Mouse (Mus musculus) thymus, adult 2 months (tissue): ENCODE measurements around the gene Arntl2. TPM values are rescaled to one million over a fixed set of nuclear protein-coding genes. Genes with fewer than 3 reads are reported as not detected.

Source experiments
- DNase-seq: peaks from one replicate; pipeline ENCODE4 v3.0.0; 2021
- H3K27ac ChIP-seq: fragments of 200-500 bp; 2 replicates; pipeline ENCODE4 v1.5.1; 2012; ENCODE audit warnings: low read length, control low read depth; ENCODE audit not compliant: control insufficient read depth, insufficient read depth
- H3K27me3 ChIP-seq: fragments of 200-500 bp; 2 replicates; pipeline ENCODE4 v1.6.1; 2012; ENCODE audit warnings: mild to moderate bottlenecking, low read length, moderate library complexity, mixed read lengths; ENCODE audit not compliant: control insufficient read depth, insufficient read depth
- H3K36me3 ChIP-seq: fragments of 200-500 bp; 2 replicates; pipeline ENCODE4 v1.6.1; 2012; ENCODE audit warnings: mild to moderate bottlenecking, low read length, moderate library complexity; ENCODE audit not compliant: control insufficient read depth, insufficient read depth
- H3K4me1 ChIP-seq: fragments of 200-500 bp; replicated peaks from 2 replicates; pipeline ENCODE4 v1.6.1; 2012; ENCODE audit warnings: low read length; ENCODE audit not compliant: control insufficient read depth, insufficient read depth
- H3K4me3 ChIP-seq: fragments of 200-500 bp; 2 replicates; pipeline ENCODE4 v1.5.1; 2012; ENCODE audit warnings: mild to moderate bottlenecking, low read length, control low read depth, moderate library complexity; ENCODE audit not compliant: control insufficient read depth, insufficient read depth
- CTCF ChIP-seq: fragments of 200-500 bp; IDR thresholded peaks from 2 replicates; pipeline ENCODE4 v1.5.1; 2012; ENCODE audit warnings: mild to moderate bottlenecking, control low read depth, low read length, moderate library complexity, borderline replicate concordance; ENCODE audit not compliant: control insufficient read depth, poor library complexity, insufficient read depth; ENCODE audit errors: extremely low read depth
- POLR2A ChIP-seq: fragments of 200-500 bp; IDR thresholded peaks from 2 replicates; pipeline ENCODE4 v1.6.1; 2012; ENCODE audit warnings: mild to moderate bottlenecking, low read length, control low read depth, moderate library complexity; ENCODE audit not compliant: control insufficient read depth, poor library complexity, insufficient read depth; ENCODE audit errors: extremely low read depth
- WGBS: fragments of 180-500 bp; shearing (Covaris S2); methylation state at CpG from one replicate; pipeline ENCODE4 v1.1.7; 2018; 5-methylcytosine and 5-hydroxymethylcytosine counted together
- polyA plus RNA-seq: library from polyadenylated mRNA; depleted of rRNA; stranded (reverse); fragments of >200 nt; gene quantifications from 2 replicates; pipeline ENCODE4 v1.2.3, GENCODE M21; 2012

The Arntl2 gene
- polyA plus RNA-seq, 1 experiment = 5.2 TPM

GRCm38 (mm10) chr6:146833485-146834314 is 37.8 kb downstream of the Arntl2 start:
- no peak overlapping the region for H3K4me3 ChIP-seq
- no peaks in the 10 kb centered on the region for H3K27me3 ChIP-seq
- no peaks in the 10 kb centered on the region for H3K36me3 ChIP-seq
- no peak for TF ChIP-seq CTCF
- no peak for TF ChIP-seq POLR2A
- WGBS = 78% methylated on average over 6 of the region's 6 CpGs
- no peak overlapping the region for H3K27ac ChIP-seq
- H3K4me1 ChIP-seq = no peaks in the 10 kb centered on the region
- DNase-seq = peak; percentile 15

- H3K27me3 ChIP-seq = no peaks in the 10 kb centered on the region
- TF ChIP-seq CTCF (no peak), POLR2A (no peak)
- no peak overlapping the region for H3K4me3 ChIP-seq
- no peaks in the 10 kb centered on the region for H3K4me1 ChIP-seq
- no peak overlapping the region for H3K27ac ChIP-seq
- WGBS = 64% methylated on average over 3 of the region's 3 CpGs
- no peak for DNase-seq
- H3K36me3 ChIP-seq = no peaks in the 10 kb centered on the region
Measured at GRCm38 (mm10) chr6:146834342-146834741, 38.5 kb downstream of the Arntl2 start.

GRCm38 (mm10) chr6:146835784-146836183 is 39.9 kb downstream of the Arntl2 start:
- no peak overlapping the region for H3K4me3 ChIP-seq
- DNase-seq = no peak
- no peak overlapping the region for H3K27ac ChIP-seq
- no peaks in the 10 kb centered on the region for H3K27me3 ChIP-seq
- 77% methylated on average over 4 of the region's 4 CpGs for WGBS
- TF ChIP-seq POLR2A (no peak), CTCF (no peak)
- H3K4me1 ChIP-seq = no peaks in the 10 kb centered on the region
- no peaks in the 10 kb centered on the region for H3K36me3 ChIP-seq

- no peak for DNase-seq
- 71% methylated on average over 7 of the region's 7 CpGs for WGBS
- no peak overlapping the region for H3K4me3 ChIP-seq
- no peak overlapping the region for H3K27ac ChIP-seq
- TF ChIP-seq CTCF (no peak), POLR2A (no peak)
- no peaks in the 10 kb centered on the region for H3K36me3 ChIP-seq
- no peaks in the 10 kb centered on the region for H3K4me1 ChIP-seq
- no peaks in the 10 kb centered on the region for H3K27me3 ChIP-seq
Measured at GRCm38 (mm10) chr6:146837316-146837715, 41.5 kb downstream of the Arntl2 start.

- 93% methylated on average over 5 of the region's 5 CpGs for WGBS
- no peaks in the 10 kb centered on the region for H3K36me3 ChIP-seq
- H3K27me3 ChIP-seq = no peaks in the 10 kb centered on the region
- no peak for DNase-seq
- TF ChIP-seq POLR2A (no peak), CTCF (no peak)
- H3K4me3 ChIP-seq = no peak overlapping the region
- no peak overlapping the region for H3K27ac ChIP-seq
- no peaks in the 10 kb centered on the region for H3K4me1 ChIP-seq
Measured at GRCm38 (mm10) chr6:146838366-146838765, 42.5 kb downstream of the Arntl2 start.

GRCm38 (mm10) chr6:146838863-146839262 is 43.0 kb downstream of the Arntl2 start:
- DNase-seq = no peak
- no peaks in the 10 kb centered on the region for H3K27me3 ChIP-seq
- no peaks in the 10 kb centered on the region for H3K36me3 ChIP-seq
- no peak overlapping the region for H3K4me3 ChIP-seq
- 92% methylated on average over 4 of the region's 4 CpGs for WGBS
- TF ChIP-seq CTCF (no peak), POLR2A (no peak)
- H3K4me1 ChIP-seq = no peaks in the 10 kb centered on the region
- H3K27ac ChIP-seq = no peak overlapping the region
